Comparison of ENCODE assay signal across 9 mouse cellular contexts in genomic region chr11:75245372-75246330, GRCm38 (mm10). TPM values are rescaled to one million over a fixed set of nuclear protein-coding genes. Genes with fewer than 3 reads are reported as not detected.
DNase-seq lines count a peak whose midpoint lies in the region; ATAC-seq lines count a peak whose summit lies in the region.
"Had no signal": no experiment of that assay in that cellular context is flagged by ENCODE, and none has a peak within 500 bp of the region (broad histone marks: within the 10 kb centered on the region; RNA-seq: fewer than 3 reads in every experiment).

No protein-coding gene starts in this region.

- peaks cover 31% of the 10 kb centered on the region for H3K4me1 ChIP-seq in limb, embryonic 13.5 days
- H3K4me1 ChIP-seq in limb, embryonic 10.5 days: peaks cover 35% of the 10 kb centered on the region
- H3K4me1 ChIP-seq in liver, embryonic 12.5 days: peaks cover 60% of the 10 kb centered on the region
- H3K4me1 ChIP-seq in midbrain, embryonic 16.5 days (ENCODE audit: control insufficient read depth, insufficient read depth, low read length): peaks cover 36% of the 10 kb centered on the region

- no peak overlapping the region for H3K9ac ChIP-seq in limb, embryonic 13.5 days
- no peak overlapping the region for H3K9ac ChIP-seq in liver, embryonic 12.5 days
- peak overlapping the region; percentile 4; the same call in 1 of the 2 replicates for H3K9ac ChIP-seq in midbrain, embryonic 16.5 days (ENCODE audit: low read depth, low read length)

- H3K36me3 ChIP-seq in limb, embryonic 13.5 days: no peaks in the 10 kb centered on the region
- H3K36me3 ChIP-seq in limb, embryonic 10.5 days: no peaks in the 10 kb centered on the region
- H3K36me3 ChIP-seq in liver, embryonic 12.5 days: no peaks in the 10 kb centered on the region
- H3K36me3 ChIP-seq in midbrain, embryonic 16.5 days (ENCODE audit: control insufficient read depth, insufficient read depth, low read length): no peaks in the 10 kb centered on the region

- H3K4me3 ChIP-seq in limb, embryonic 13.5 days: no peak overlapping the region
- no peak overlapping the region for H3K4me3 ChIP-seq in limb, embryonic 10.5 days
- no peak overlapping the region for H3K4me3 ChIP-seq in liver, embryonic 12.5 days
- no peak overlapping the region for H3K4me3 ChIP-seq in midbrain, embryonic 16.5 days (ENCODE audit: low read depth, low read length)

- H3K9me3 ChIP-seq in limb, embryonic 13.5 days: no peaks in the 10 kb centered on the region
- H3K9me3 ChIP-seq in limb, embryonic 10.5 days (replicated peaks): no peaks in the 10 kb centered on the region
- no peaks in the 10 kb centered on the region for H3K9me3 ChIP-seq in liver, embryonic 12.5 days (replicated peaks)
- no peaks in the 10 kb centered on the region for H3K9me3 ChIP-seq in midbrain, embryonic 16.5 days (replicated peaks; ENCODE audit: control insufficient read depth, low read length, poor library complexity, severe bottlenecking)

- no peak overlapping the region for H3K4me2 ChIP-seq in limb, embryonic 13.5 days (replicated peaks)
- H3K4me2 ChIP-seq in liver, embryonic 12.5 days: peak overlapping the region; percentile 27; the same call in 1 of the 2 replicates
- no peak overlapping the region for H3K4me2 ChIP-seq in midbrain, embryonic 16.5 days (ENCODE audit: low read length)

- no peak for DNase-seq in limb, embryonic 10.5 days (ENCODE audit: low spot score)
- no peak for DNase-seq in adrenal gland, postnatal 14 days
- no peak for DNase-seq in adrenal gland, adult 2 months
- DNase-seq in kidney, adult 11 months: no peak

- H3K27me3 ChIP-seq in limb, embryonic 13.5 days: no peaks in the 10 kb centered on the region
- peaks cover 3% of the 10 kb centered on the region; the same call in 1 of the 2 replicates for H3K27me3 ChIP-seq in limb, embryonic 10.5 days (ENCODE audit: low read depth, poor library complexity, severe bottlenecking)
- peaks cover 9% of the 10 kb centered on the region for H3K27me3 ChIP-seq in liver, embryonic 12.5 days (replicated peaks)
- H3K27me3 ChIP-seq in midbrain, embryonic 16.5 days (ENCODE audit: control insufficient read depth, insufficient read depth, low read depth, low read length): no peaks in the 10 kb centered on the region
- H3K27me3 ChIP-seq: Patski had no signal

- H3K27ac ChIP-seq in limb, embryonic 13.5 days: no peak overlapping the region
- no peak overlapping the region for H3K27ac ChIP-seq in limb, embryonic 10.5 days
- no peak overlapping the region for H3K27ac ChIP-seq in liver, embryonic 12.5 days
- H3K27ac ChIP-seq in midbrain, embryonic 16.5 days (ENCODE audit: low read length): 0 out of 2 replicates have a peak overlapping the region, but pooled peaks have one; percentile 38

- ATAC-seq in limb, embryonic 13.5 days (ENCODE audit: low FRiP score, low read depth): peak; percentile 42
- ATAC-seq in erythroblast, adult 5-6 weeks (replicated peaks; ENCODE audit: low FRiP score, poor library complexity, severe bottlenecking): 0 out of 2 replicates have a peak, but pooled peaks have one; percentile 39
- ATAC-seq in liver, embryonic 12.5 days: peak; percentile 45; the same call in 1 of the 2 replicates
- ATAC-seq in midbrain, embryonic 16.5 days: peak; percentile 49; the same call in 1 of the 2 replicates
- ATAC-seq: Patski had no signal

- 34% methylated on average over 16 of the region's 16 CpGs for WGBS in limb, embryonic 13.5 days
- WGBS in limb, embryonic 10.5 days: 51% methylated on average over 16 of the region's 16 CpGs
- 47% methylated on average over 16 of the region's 16 CpGs for WGBS in liver, embryonic 12.5 days (ENCODE audit: insufficient replicate concordance)
- WGBS in midbrain, embryonic 16.5 days: 31% methylated on average over 16 of the region's 16 CpGs

RNA-seq across cellular contexts. Expression of gene Rtn4rl1, which starts 52.1 kb away (rescaled TPM):
- 2.3 and 3.1 TPM in 2 replicates for polyA plus RNA-seq in limb, embryonic 13.5 days (2015; fragmentation: Nextera tagmentation; extraction: Ambion mirVana)
- 0.90 and 1.3 TPM in 2 replicates for polyA plus RNA-seq in limb, embryonic 10.5 days (2016; fragmentation: Nextera tagmentation; extraction: Ambion mirVana)
- total RNA-seq in erythroblast, adult 5-6 weeks (2015; ENCODE audit: low replicate concordance): not detected in 2 replicates
- not detected in 2 replicates for total RNA-seq in erythroblast, adult 5-6 weeks (2017; ENCODE audit: low replicate concordance)
- 1.2 and 1.3 TPM in 2 replicates for polyA plus RNA-seq in liver, embryonic 12.5 days (2016; fragmentation: Nextera tagmentation; extraction: Ambion mirVana)
- 17.8 and 19.7 TPM in 2 replicates for polyA plus RNA-seq in midbrain, embryonic 16.5 days (2015; fragmentation: Nextera tagmentation; extraction: Ambion mirVana)
- total RNA-seq in adrenal gland, postnatal 14 days (2021): 29.5 and 32.6 TPM in 2 replicates
- 10 to 100 TPM; 29.2 to 58.9 TPM for total RNA-seq in adrenal gland, adult 2 months (2021)
- polyA plus RNA-seq in adrenal gland, adult 2 months (2012; rRNA removed): 48.1 and 62.9 TPM in 2 replicates

RNA-seq across cellular contexts. Expression of gene Dph1, which starts 54.6 kb away (rescaled TPM):
- polyA plus RNA-seq in limb, embryonic 13.5 days (2015; fragmentation: Nextera tagmentation; extraction: Ambion mirVana): 23.9 and 24.9 TPM in 2 replicates
- polyA plus RNA-seq in limb, embryonic 10.5 days (2016; fragmentation: Nextera tagmentation; extraction: Ambion mirVana): 32.7 and 35.3 TPM in 2 replicates
- total RNA-seq in erythroblast, adult 5-6 weeks (2015; ENCODE audit: low replicate concordance): 0.58 and 4.2 TPM in 2 replicates
- total RNA-seq in erythroblast, adult 5-6 weeks (2017; ENCODE audit: low replicate concordance): 3.6 and 4.5 TPM in 2 replicates
- polyA plus RNA-seq in liver, embryonic 12.5 days (2016; fragmentation: Nextera tagmentation; extraction: Ambion mirVana): 19.7 and 20.5 TPM in 2 replicates
- 12.5 and 14.0 TPM in 2 replicates for polyA plus RNA-seq in midbrain, embryonic 16.5 days (2015; fragmentation: Nextera tagmentation; extraction: Ambion mirVana)
- total RNA-seq in adrenal gland, postnatal 14 days (2021): 22.3 and 28.5 TPM in 2 replicates
- total RNA-seq in adrenal gland, adult 2 months (2021): 10 to 100 TPM; 32.3 to 37.4 TPM
- 72.0 and 87.5 TPM in 2 replicates for polyA plus RNA-seq in adrenal gland, adult 2 months (2012; rRNA removed)
